Mouse (Mus musculus): ENCODE measurements at regions not wholly inside any gene's neighbourhood (a gene's known extent, or its start where the extent isn't known, plus 50 kb on each side); places are given as distances from the start of the nearest gene placed in this dataset.

DNA sequence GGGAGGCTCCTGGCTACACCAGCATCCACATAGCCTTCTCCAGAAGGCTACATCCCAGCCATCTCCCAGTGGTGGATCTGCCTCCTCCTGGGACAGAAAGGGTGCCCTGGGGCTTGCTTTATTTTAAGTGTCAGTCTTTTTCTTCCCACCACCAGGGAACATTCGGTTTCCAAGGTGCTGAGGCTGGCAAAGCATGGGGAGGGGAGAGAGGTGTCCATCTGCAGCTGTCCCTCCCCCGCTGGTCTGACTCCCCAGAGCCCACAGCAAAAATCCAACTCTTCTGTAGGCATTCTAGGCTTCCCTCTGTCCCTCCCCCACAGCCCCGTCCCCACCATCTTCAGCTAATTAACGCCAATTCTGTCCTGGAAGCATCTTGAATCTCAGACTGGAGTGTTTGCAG lies 74.1 kb upstream of the Sec14l1 start:
- TF ChIP-seq GATA1 (IDR thresholded peaks at IDR 0.05; ENCODE audit: borderline replicate concordance, low read length) (no peak), FLI1 (IDR thresholded peaks at IDR 0.05; ENCODE audit: low read length) (no peak)
